Mouse (Mus musculus): ENCODE measurements around the gene Rbpjl. TPM values are rescaled to one million over a fixed set of nuclear protein-coding genes. Genes with fewer than 3 reads are reported as not detected.

Gene Rbpjl
- polyA plus RNA-seq (2014; fragmentation: Illumina TruSeq; extraction: RNeasy Lipid Tissue Mini Kit (QIAGEN cat#74804); ENCODE audit: low read depth, low replicate concordance) = not detected

DNA sequence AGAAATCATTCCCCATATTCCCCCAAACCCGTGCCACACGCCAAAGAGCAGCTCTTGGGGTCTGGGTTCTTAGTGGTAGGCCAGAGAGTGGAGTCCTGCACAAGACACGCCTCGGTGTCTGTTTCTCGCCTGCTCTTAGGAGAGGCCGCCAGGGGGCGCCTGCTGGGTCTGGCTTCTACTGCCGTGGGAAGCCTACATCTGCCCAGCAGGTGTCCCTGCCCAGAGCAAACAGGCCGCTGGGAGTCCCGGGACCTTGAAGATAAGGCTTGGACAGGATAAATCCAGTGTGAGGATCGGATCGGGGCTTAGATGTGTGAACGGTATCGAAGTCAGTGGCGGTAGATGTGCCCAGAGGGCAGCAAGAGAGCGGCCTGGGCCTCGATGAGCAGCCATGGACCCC lies at the start of gene Rbpjl:
Gene Rbpjl, plus strand, starts transcription at position 236 of the 400 bp plus-strand sequence.

DNA sequence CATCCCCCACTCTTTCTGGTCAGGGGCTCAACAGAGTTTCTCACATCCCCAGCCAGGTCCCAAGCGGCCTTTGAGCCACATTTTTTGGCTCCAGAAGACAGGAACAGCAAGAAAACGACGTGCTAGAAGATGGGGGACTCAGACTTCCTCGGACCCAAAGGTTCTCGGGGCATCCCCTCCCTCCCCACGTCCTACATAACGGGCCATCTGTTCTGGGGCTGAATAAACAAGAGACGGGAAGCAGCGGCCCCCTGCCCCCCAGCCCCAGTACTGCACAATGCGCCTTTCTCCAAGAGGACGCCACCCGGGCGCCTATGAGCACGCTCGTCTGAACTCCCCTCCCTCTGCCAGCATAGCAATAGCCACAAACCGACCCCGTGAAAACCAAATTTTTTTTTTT lies 13.9 kb upstream of the Rbpjl start, which contains the start of gene Slpi:
Gene Slpi, minus strand, starts transcription at position 76 of the 400 bp plus-strand sequence.

DNA sequence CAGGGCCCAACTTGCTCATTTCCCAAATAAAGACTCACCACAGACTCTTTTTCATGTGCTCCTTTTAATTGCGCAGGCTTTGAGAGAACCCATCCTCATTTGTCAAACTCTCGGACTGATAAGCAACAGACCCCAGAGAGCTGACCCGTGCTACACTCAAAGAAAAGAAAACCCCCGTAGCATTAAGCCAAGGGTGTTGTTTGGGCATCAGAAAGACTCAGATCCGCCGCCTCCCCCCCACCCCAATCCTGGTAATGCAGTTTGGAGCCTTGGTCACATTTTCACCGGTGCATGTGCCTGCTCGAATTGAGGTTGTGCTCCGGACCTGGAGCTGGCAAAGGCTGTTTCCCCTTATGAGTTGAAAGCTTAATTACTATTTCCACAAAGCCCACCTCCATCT lies 2.1 kb downstream of the Rbpjl start, which contains the start of gene Matn4:
Gene Matn4, minus strand, starts transcription at position 101 of the 400 bp plus-strand sequence.

DNA sequence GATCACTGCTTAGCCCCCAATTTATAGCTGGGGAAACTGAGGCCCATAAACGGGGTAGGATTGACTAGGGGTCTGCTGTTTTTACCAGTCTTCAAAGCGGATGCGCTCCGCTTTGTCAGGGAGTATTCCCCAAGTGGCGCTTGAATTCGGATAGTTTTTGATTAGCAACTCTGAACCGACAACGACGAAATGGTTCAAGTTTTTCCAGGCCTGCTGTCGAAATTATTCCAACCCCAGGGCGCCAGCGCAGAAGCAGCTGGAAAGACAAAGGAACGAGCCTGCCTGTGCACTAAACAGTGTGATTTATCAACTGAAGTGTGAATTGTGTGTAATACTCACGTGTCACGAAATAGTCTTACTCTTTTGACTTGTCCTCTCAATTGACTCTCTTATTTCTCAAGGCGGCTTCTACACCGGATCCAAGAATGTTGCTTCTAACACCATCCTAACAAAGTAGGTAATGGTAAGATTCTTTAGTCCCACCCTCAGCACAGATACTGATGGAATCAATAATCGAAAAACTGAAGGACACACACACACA lies 40.6 kb downstream of the Rbpjl start, which contains the start of gene Sdc4:
Gene Sdc4, minus strand, starts transcription at position 428 of the 541 bp plus-strand sequence.

DNA sequence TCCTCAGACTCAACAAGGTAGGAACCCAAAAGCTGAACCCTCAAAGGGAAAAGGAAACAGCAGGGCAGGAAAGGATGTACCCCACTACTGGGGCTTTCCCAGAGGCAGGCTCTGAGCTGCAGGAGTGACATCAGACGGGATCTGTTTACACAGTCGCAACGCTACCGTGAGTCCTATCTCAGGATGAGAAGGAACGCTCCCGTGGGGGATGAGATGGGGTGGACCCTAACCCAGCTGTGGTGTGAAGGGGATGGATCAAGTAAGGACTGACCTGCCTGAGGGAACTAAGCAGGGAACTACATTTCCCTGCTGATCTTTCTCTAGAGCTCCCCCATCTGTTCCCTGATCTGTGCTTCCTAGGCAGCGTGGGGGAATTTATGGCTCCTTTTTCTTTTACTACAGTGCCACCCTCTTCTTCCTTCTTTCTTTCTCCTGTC lies 53.9 kb downstream of the Rbpjl start, which contains the start of gene Sys1:
Gene Sys1, plus strand, starts transcription at position 101 of the 437 bp plus-strand sequence.

DNA sequence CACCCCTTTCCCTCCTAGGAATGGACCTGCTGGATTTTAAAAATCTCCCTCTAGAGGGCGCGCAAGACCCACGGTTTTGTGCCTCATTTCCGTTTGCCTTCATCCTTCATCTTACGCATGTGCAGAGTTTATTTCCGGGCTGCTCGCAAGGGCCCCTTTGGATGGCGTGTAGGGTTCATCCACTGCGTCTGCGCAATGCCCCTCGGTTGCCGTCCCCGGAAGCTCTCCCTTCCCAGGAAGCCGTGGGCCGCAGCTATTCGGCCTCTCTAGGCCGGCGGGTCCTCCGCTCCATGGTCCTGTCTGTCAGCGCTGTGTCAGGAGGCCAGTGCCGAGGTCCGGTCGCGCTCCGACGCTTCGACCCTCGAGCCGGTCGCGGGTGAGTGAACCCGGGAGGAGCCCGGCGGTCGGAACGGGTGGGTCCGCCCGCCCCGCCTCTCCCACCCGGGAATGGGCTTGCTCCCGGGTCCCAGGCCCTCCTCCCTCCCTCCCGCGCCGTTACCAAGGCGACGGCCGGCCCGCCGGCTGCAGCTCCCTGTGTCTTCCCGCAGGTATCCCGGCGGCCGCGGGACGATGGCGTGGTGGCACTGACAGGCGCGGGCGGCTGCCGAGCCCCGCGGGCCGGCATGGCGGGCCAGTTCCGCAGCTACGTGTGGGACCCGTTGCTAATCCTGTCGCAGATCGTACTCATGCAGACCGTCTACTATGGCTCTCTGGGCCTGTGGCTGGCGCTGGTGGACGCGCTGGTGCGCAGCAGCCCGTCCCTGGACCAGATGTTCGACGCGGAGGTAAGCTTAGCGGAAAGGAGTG lies 58.0 kb downstream of the Rbpjl start, which contains the start of gene Gm20458:
Gene Gm20458, plus strand, starts transcription at position 223 of the 807 bp plus-strand sequence.

Other genes starting within 250 kb of the Rbpjl start
- 0.29 TPM for gene Kcns1, start 232.0 kb upstream of the Rbpjl start, polyA plus RNA-seq (2014; fragmentation: Illumina TruSeq; extraction: RNeasy Lipid Tissue Mini Kit (QIAGEN cat#74804); ENCODE audit: low read depth, low replicate concordance)
- not detected for gene Wfdc5, start 220.4 kb upstream of the Rbpjl start, polyA plus RNA-seq (2014; fragmentation: Illumina TruSeq; extraction: RNeasy Lipid Tissue Mini Kit (QIAGEN cat#74804); ENCODE audit: low read depth, low replicate concordance)
- not detected for gene Wfdc12, start 212.5 kb upstream of the Rbpjl start, polyA plus RNA-seq (2014; fragmentation: Illumina TruSeq; extraction: RNeasy Lipid Tissue Mini Kit (QIAGEN cat#74804); ENCODE audit: low read depth, low replicate concordance)
- gene Wfdc15a, start 203.0 kb upstream of the Rbpjl start, polyA plus RNA-seq (2014; fragmentation: Illumina TruSeq; extraction: RNeasy Lipid Tissue Mini Kit (QIAGEN cat#74804); ENCODE audit: low read depth, low replicate concordance) = 5.9 TPM
- gene Wfdc15b, start 181.5 kb upstream of the Rbpjl start, polyA plus RNA-seq (2014; fragmentation: Illumina TruSeq; extraction: RNeasy Lipid Tissue Mini Kit (QIAGEN cat#74804); ENCODE audit: low read depth, low replicate concordance) = 738 TPM
- gene Svs2, start 164.7 kb upstream of the Rbpjl start, polyA plus RNA-seq (2014; fragmentation: Illumina TruSeq; extraction: RNeasy Lipid Tissue Mini Kit (QIAGEN cat#74804); ENCODE audit: low read depth, low replicate concordance) = not detected
- gene Svs3b, start 146.5 kb upstream of the Rbpjl start, polyA plus RNA-seq (2014; fragmentation: Illumina TruSeq; extraction: RNeasy Lipid Tissue Mini Kit (QIAGEN cat#74804); ENCODE audit: low read depth, low replicate concordance) = not detected
- gene Svs4, start 124.7 kb upstream of the Rbpjl start, polyA plus RNA-seq (2014; fragmentation: Illumina TruSeq; extraction: RNeasy Lipid Tissue Mini Kit (QIAGEN cat#74804); ENCODE audit: low read depth, low replicate concordance) = not detected
- not detected for gene Svs3a, start 113.9 kb upstream of the Rbpjl start, polyA plus RNA-seq (2014; fragmentation: Illumina TruSeq; extraction: RNeasy Lipid Tissue Mini Kit (QIAGEN cat#74804); ENCODE audit: low read depth, low replicate concordance)
- gene Svs6, start 86.4 kb upstream of the Rbpjl start, polyA plus RNA-seq (2014; fragmentation: Illumina TruSeq; extraction: RNeasy Lipid Tissue Mini Kit (QIAGEN cat#74804); ENCODE audit: low read depth, low replicate concordance) = not detected
- gene Svs5, start 70.4 kb upstream of the Rbpjl start, polyA plus RNA-seq (2014; fragmentation: Illumina TruSeq; extraction: RNeasy Lipid Tissue Mini Kit (QIAGEN cat#74804); ENCODE audit: low read depth, low replicate concordance) = 1.8 TPM
- 110 TPM for gene Slpi, start 14.0 kb upstream of the Rbpjl start, polyA plus RNA-seq (2014; fragmentation: Illumina TruSeq; extraction: RNeasy Lipid Tissue Mini Kit (QIAGEN cat#74804); ENCODE audit: low read depth, low replicate concordance)
- gene Matn4, start 2.0 kb downstream of the Rbpjl start, polyA plus RNA-seq (2014; fragmentation: Illumina TruSeq; extraction: RNeasy Lipid Tissue Mini Kit (QIAGEN cat#74804); ENCODE audit: low read depth, low replicate concordance) = 1.1 TPM
- 26.4 TPM for gene Sdc4, start 40.7 kb downstream of the Rbpjl start, polyA plus RNA-seq (2014; fragmentation: Illumina TruSeq; extraction: RNeasy Lipid Tissue Mini Kit (QIAGEN cat#74804); ENCODE audit: low read depth, low replicate concordance)
- gene Sys1, start 53.8 kb downstream of the Rbpjl start, polyA plus RNA-seq (2014; fragmentation: Illumina TruSeq; extraction: RNeasy Lipid Tissue Mini Kit (QIAGEN cat#74804); ENCODE audit: low read depth, low replicate concordance) = 31.9 TPM
- gene Gm20458, start 57.8 kb downstream of the Rbpjl start, polyA plus RNA-seq (2014; fragmentation: Illumina TruSeq; extraction: RNeasy Lipid Tissue Mini Kit (QIAGEN cat#74804); ENCODE audit: low read depth, low replicate concordance) = not detected
- gene Trp53tg5, start 70.6 kb downstream of the Rbpjl start, polyA plus RNA-seq (2014; fragmentation: Illumina TruSeq; extraction: RNeasy Lipid Tissue Mini Kit (QIAGEN cat#74804); ENCODE audit: low read depth, low replicate concordance) = 2.1 TPM
- 18.9 TPM for gene Dbndd2, start 83.0 kb downstream of the Rbpjl start, polyA plus RNA-seq (2014; fragmentation: Illumina TruSeq; extraction: RNeasy Lipid Tissue Mini Kit (QIAGEN cat#74804); ENCODE audit: low read depth, low replicate concordance)
- gene Pigt, start 94.4 kb downstream of the Rbpjl start, polyA plus RNA-seq (2014; fragmentation: Illumina TruSeq; extraction: RNeasy Lipid Tissue Mini Kit (QIAGEN cat#74804); ENCODE audit: low read depth, low replicate concordance) = 74.8 TPM
- 15.2 TPM for gene Wfdc2, start 159.3 kb downstream of the Rbpjl start, polyA plus RNA-seq (2014; fragmentation: Illumina TruSeq; extraction: RNeasy Lipid Tissue Mini Kit (QIAGEN cat#74804); ENCODE audit: low read depth, low replicate concordance)
- 240 TPM for gene Spint3, start 170.3 kb downstream of the Rbpjl start, polyA plus RNA-seq (2014; fragmentation: Illumina TruSeq; extraction: RNeasy Lipid Tissue Mini Kit (QIAGEN cat#74804); ENCODE audit: low read depth, low replicate concordance)
- 118 TPM for gene Wfdc6a, start 182.3 kb downstream of the Rbpjl start, polyA plus RNA-seq (2014; fragmentation: Illumina TruSeq; extraction: RNeasy Lipid Tissue Mini Kit (QIAGEN cat#74804); ENCODE audit: low read depth, low replicate concordance)
- 285 TPM for gene Eppin, start 190.5 kb downstream of the Rbpjl start, polyA plus RNA-seq (2014; fragmentation: Illumina TruSeq; extraction: RNeasy Lipid Tissue Mini Kit (QIAGEN cat#74804); ENCODE audit: low read depth, low replicate concordance)
- gene Wfdc6b, start 210.4 kb downstream of the Rbpjl start, polyA plus RNA-seq (2014; fragmentation: Illumina TruSeq; extraction: RNeasy Lipid Tissue Mini Kit (QIAGEN cat#74804); ENCODE audit: low read depth, low replicate concordance) = 215 TPM
- 244 TPM for gene Wfdc8, start 210.5 kb downstream of the Rbpjl start, polyA plus RNA-seq (2014; fragmentation: Illumina TruSeq; extraction: RNeasy Lipid Tissue Mini Kit (QIAGEN cat#74804); ENCODE audit: low read depth, low replicate concordance)
- 298 TPM for gene Wfdc16, start 235.7 kb downstream of the Rbpjl start, polyA plus RNA-seq (2014; fragmentation: Illumina TruSeq; extraction: RNeasy Lipid Tissue Mini Kit (QIAGEN cat#74804); ENCODE audit: low read depth, low replicate concordance)

Data from adipose tissue, adult 10 weeks (tissue).